Mouse (Mus musculus) mature B cell (primary cell): ENCODE results near the gene Zfp59.
"Not testable (repeated sequence)": the region's sequence is repeated elsewhere in the genome, so short reads cannot be mapped to it uniquely, and the experiment has no call there.

Experiments
- in situ Hi-C: fragments of 300-500 bp; cut with MboI; formaldehyde crosslinking; loops from 2 replicates; pipeline ENCODE4 v1.14.3; 2019

Zfp59 gene

GRCm38 (mm10) chr7:27862578-27862977 is 24.2 kb downstream of the Zfp59 start:
- in situ Hi-C loops, result not testable (repeated sequence)

DNA sequence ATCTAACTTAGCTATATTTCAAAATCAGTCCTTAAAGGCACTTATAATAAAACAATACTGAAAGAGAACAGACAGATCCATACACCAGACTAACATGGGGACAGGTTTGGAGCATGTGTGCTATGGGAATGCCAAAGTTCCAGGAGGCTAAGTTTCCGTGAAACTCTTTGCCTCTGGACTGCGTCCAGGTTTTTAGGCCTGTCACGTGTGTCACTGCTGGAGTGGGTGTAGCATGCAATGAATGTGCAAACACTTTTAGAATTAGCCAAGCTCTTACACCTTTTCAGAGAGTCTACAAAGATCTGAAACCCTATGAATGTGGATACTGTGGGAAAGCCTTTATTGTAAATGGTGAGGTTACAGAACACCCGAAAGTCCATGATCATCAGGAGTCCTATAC is 43.3 kb downstream of the Zfp59 start:
- in situ Hi-C loops, result no loop called here

- in situ Hi-C loops, result no loop called here
Measured at GRCm38 (mm10) chr7:27900601-27901000, 62.2 kb downstream of the Zfp59 start.

DNA sequence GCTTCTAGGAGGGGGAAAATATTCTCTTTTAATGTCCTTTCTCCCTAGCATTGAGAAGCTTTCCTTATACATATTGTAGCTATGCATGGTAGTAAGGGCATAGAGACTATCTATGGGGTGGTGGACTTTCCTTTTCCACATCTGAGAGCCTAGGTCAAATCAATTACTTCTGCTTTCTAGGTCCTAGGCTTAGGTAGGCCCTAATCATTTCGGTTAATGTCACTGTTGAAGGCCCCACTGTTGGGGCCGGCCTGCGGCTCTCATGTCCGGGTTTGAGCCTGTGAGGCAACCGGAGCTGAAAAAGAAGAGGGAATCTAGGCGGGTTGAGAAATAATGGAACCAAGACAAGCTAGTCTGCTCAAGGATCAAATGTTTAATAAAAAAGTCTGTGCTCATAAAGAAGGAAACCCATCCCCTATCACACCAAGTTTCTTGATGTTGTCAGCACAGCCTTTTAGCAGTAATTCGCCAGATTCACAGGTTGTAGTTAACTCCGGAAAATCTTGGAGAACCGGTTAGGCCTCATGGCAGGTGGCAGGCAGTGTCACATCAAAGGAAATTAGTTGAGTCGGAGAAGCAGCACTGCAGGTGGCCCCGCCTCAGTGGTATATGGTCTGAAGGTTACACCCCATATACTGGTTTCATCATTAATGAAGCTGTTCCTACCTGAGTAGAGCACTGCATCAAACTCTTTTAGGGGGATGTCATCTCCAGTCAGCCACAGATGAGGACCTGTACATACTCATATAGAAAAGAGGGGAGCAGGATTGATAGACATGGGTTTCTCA is 66.8 kb downstream of the Zfp59 start:
- in situ Hi-C loops, result no loop called here
